Mouse (Mus musculus) stomach, postnatal 0 days (tissue): ENCODE results near the gene Gja8.

ENCODE experiments used
- CTCF ChIP-seq: IDR thresholded peaks from 2 replicates; pipeline ENCODE4 v1.5.1; 2016; ENCODE audit warnings: antibody characterized with exemption, low read depth, mild to moderate bottlenecking, moderate library complexity
- EP300 ChIP-seq: optimal IDR thresholded peaks from 2 replicates; pipeline ENCODE3; 2016; ENCODE audit warnings: antibody characterized with exemption

GRCm38 (mm10) chr3:96970986-96971385, 45.2 kb upstream of the Gja8 start:
- TF ChIP-seq CTCF (no peak), EP300 (no peak)
